Mouse (Mus musculus) left cerebral cortex, postnatal 36 days (tissue): ENCODE measurements at regions not wholly inside any gene's neighbourhood (a gene's known extent, or its start where the extent isn't known, plus 50 kb on each side); places are given as distances from the start of the nearest gene placed in this dataset.

Experiments used
- DNase-seq, 2 experiments: peaks; one replicate each; pipeline ENCODE4 v3.0.0; 2021 to 2022; ENCODE audit warnings: low spot score in 2 of 2, mixed read lengths in 1 of 2
- intact Hi-C: fragments of 180-260 bp; cut with DNase I; formaldehyde crosslinking; loops from one replicate; pipeline ENCODE4 v1.15.1; 2025

DNA sequence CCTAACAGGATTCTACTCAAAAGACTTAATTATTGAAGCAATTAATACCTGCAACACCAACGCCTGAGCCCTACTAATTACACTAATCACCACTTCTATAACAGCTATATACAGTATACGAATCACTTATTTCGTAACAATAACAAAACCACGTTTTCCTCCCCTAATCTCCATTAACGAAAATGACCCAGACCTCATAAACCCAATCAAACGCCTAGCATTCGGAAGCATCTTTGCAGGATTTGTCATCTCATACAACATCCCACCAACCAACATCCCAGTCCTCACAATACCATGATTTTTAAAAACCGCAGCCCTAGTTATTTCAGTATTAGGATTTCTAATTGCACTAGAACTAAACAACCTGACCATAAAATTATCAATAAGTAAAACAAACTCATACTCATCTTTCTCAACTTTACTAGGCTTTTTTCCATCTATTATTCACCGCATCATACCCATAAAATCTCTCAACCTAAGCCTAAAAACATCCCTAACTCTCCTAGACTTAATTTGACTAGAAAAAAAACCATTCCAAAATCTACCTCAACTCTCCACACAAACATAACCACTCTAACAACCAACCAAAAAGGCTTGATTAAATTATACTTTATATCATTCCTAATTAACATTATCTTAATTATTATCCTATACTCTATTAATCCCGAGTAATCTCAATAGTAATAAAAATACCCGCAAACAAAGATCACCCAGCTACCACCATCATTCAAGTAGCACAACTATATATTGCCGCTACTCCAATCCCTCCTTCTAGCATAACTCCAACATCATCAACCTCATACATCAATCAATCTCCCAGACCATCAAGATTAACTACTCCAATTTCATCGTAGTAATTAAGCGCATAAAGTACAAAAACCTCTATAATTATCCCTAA, 830.9 kb upstream of the Tyrp1 start:
- intact Hi-C loops: no loop called here
- no peak for DNase-seq

DNA sequence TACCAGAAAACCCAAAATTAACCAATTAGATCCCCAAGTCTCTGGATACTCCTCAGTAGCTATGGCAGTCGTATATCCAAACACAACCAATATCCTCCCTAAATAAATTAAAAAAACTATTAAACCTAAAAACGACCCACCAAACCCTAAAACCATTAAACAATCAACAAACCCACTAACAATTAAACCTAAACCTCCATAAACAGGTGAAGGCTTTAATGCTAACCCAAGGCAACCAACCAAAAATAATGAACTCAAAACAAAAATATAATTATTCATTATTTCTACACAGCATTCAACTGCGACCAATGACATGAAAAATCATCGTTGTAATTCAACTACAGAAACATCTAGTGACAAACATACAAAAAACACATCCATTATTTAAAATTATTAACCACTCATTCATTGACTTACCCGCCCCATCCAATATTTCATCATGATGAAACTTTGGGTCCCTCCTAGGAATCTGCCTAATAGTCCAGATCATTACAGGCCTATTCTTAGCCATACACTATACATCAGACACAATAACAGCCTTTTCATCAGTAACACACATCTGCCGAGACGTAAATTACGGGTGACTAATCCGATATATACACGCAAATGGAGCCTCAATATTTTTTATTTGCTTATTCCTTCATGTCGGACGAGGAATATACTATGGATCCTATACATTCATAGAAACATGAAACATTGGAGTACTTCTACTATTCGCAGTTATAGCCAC, 830.1 kb upstream of the Tyrp1 start:
- no peak for DNase-seq

DNA sequence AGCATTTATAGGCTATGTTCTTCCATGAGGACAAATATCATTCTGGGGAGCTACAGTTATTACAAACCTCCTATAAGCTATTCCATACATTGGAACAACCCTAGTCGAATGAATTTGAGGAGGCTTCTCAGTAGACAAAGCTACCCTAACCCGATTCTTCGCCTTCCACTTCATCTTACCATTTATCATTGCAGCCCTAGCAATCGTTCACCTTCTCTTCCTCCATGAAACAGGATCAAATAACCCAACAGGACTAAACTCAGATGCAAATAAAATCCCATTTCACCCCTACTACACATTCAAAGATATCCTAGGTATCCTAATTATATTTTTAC, 829.6 kb upstream of the Tyrp1 start:
- intact Hi-C loops: no loop called here
- DNase-seq: no peak

More for the DNA sequence above, 830.1 kb upstream of the Tyrp1 start:
- intact Hi-C loops: no loop called here

DNA sequence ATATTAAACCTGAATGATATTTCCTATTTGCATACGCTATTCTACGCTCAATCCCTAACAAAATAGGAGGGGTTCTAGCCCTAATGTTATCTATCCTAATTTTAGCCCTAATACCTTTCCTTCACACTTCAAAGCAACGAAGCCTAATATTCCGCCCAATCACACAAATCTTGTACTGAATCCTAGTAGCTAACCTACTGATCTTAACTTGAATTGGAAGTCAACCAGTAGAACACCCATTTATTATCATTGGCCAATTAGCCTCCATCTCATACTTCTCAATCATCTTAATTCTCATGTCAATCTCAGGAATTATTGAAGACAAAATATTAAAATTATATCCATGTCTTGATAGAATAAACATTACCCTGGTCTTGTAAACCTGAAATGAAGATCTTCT, 829.1 kb upstream of the Tyrp1 start:
- intact Hi-C loops: no loop called here
- DNase-seq: no peak

DNA sequence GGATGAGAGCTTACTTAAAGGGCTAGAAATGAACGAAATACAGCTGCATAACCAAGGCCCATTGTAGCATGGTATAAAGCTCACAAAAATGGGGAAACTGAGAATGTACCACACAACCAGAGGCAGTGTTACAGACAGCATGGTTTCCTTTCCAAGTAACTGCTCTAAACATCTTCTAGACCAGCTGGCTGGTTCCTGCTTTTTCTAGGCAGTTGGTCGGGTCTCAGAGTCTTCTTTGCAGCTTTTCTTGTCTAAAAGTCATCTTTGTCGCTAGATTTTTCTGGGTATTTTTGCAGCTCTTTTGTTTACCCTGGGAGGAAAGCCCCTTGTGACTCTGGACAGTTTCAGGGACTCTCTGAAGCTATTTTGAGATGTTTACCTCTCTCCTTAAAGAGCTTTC, 806.0 kb upstream of the Tyrp1 start:
- intact Hi-C loops: no loop called here
- no peak for DNase-seq

DNA sequence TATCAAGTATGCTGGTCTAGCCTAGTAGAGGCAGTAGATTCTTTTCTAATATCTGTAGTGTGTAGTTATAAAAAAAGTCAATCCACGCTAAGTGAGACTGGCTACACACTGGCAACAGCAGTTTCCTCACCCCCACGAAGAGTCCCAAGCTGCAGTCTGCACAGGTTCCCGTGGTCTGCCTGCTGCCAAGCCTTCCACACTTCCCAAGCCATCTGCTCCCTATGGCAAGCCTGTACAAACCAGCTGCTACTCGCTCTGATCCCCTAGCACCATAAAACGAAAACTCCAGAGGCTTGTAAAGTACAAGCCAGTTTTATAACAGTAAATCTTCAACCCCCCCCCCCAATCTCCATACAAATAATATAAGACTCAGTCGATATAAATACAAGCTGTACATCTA, 786.0 kb upstream of the Tyrp1 start:
- DNase-seq: peak; percentile 53 to 73
- intact Hi-C loops: no loop called here
